Mouse (Mus musculus): ENCODE results near the gene Adap2.

DNA sequence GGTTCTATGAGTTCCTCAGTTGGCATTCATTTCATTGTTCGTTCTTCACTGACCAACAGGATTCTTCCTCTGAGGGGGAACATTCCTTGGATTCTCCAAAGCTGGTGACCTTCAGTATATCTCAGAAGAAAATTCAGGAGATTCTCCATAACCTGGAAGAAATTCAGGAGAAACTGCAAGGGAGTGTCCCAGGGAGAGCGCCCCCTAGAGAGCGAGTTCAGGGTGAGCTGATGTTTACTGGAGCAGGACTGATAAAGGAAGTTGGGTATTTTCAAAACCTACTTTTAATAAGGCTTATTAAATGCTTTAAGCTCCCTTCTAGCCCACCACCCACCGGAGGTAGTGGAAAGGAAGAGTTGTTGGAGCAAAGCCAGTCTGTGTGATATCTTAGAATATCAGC, 39.9 kb downstream of the Adap2 start:
- TF ChIP-seq POLR2A (IDR thresholded peaks at IDR 0.05; ENCODE audit: insufficient read depth, low read depth, low read length) = no peak
- peak; percentile 29 for TF ChIP-seq CTCF (IDR thresholded peaks at IDR 0.05)

Measured in heart, adult 2 months (tissue).